Mouse (Mus musculus) adrenal gland, postnatal 4 days (tissue): ENCODE data around the gene Cnot8. TPM values are rescaled to one million over a fixed set of nuclear protein-coding genes. Genes with fewer than 3 reads are reported as not detected.
A peak's percentile ranks its signal among the peaks of the same experiment; 100 is the strongest.

Experiments
- DNase-seq, 2 experiments: peaks; one replicate each; pipeline ENCODE4 v3.0.0; 2021 to 2022; ENCODE audit warnings: low spot score in 2 of 2, mixed read lengths in 2 of 2
- total RNA-seq, 2 experiments: library from RNA; stranded (reverse); gene quantifications; 2 replicates each; pipeline ENCODE4 v1.2.3; 2021

Gene Cnot8
- total RNA-seq, 2 experiments from 2014 or later, result 56.0 to 57.3 TPM

DNA sequence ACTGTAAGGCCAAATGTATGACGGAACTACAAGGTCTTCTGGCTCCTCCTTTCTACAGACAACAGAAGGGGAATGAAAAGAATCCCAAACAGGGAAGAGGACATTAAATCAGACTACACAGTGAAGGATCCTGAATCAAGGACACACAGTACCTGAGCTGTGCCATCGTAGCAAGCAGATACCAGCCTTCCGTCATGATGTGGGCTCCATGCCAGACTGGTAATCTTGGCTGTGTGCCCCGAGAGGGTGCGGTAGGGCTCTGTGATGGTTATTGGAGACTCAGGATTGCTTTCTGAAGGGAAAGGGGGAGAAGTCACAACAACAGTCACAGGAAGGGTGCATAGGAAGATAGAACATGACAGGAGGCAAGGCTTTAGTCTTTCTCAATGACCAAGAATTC lies 42.3 kb downstream of the Cnot8 start:
- peak; percentile 25 to 42 for DNase-seq

DNA sequence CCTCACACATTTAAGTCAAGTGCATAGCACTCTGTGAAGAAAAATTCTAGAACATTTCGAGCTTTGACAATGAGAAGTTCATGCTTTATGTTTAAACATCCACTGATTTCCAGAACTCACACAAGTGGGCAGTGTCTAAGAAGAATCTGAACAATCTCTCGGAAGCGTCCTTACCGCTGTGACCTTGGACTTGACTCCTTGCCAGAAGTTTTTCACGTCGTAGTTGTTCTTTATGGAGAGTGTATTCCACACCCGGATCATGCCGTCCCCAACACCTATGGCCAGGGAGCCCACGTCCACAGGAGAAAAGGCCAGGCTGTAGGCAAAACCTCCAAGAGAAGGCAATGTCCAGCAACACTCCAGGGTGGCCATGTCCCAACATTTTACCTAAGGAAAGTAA lies 51.5 kb downstream of the Cnot8 start:
- no peak for DNase-seq

DNA sequence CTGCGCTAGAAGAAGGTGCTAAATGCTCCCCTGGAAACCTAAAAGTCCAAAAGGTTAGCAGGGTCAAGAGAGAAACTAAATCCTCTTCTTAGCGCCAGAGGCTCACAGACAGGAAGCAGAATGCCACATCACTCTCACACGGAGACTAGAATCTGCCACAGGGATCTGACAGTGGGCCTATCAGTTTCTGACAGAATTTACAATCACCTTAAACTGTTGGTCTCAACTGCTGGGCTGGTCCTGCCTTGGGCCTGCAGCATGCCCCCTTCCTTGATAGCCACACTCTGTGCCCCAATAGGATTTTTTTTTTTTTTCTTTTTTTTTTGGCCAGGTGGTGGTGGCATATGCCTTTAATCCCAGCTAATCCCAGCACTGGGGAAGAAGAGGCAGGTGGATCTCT lies 52.9 kb downstream of the Cnot8 start:
- no peak for DNase-seq

DNA sequence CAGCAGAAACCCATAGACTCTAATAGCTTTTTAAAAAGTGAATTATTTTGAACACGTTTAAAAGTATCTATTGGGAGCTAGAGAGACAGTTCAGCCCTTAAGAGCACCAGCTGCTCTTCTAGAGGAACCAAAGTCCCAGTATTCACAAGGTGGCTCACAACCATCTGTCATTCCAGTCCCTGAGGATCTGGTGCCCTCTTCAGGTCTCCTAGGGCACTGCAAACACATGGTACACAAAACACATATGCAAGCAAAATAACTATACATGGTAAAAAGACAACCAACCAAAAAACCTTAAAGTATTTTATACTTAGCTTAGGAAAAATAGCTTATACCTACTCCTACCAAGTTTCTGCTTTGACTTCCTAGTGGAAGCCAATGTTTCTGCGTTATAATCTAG lies 61.1 kb downstream of the Cnot8 start:
- DNase-seq, result no peak

DNA sequence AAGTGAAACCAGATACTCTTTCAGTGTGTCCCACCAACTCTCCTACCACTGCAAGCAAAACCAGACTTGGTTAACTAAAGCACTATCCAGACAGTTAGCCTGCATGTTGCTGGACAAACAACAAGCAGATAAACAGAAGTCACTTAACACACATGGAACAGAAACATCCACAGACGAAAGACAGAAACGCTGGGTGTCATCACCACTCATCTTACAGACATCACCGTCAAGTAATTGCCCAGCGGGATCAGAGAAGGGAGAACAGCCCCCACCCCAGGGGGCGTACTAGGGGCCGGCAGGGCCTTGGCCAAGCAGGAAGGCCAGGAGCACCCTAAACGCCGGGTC lies 63.8 kb downstream of the Cnot8 start:
- DNase-seq, result no peak

Other genes with a start within 250 kb of the Cnot8 start
- gene Larp1, start 95.1 kb upstream of the Cnot8 start, total RNA-seq, result 100 to 1,000 TPM; 103 to 106 TPM
- under 1 TPM; 0.20 TPM for gene Gm12248, start 11.0 kb upstream of the Cnot8 start, total RNA-seq
- 10 to 100 TPM; 19.9 to 26.3 TPM for gene Gemin5, start 64.4 kb downstream of the Cnot8 start, total RNA-seq
- gene Mrpl22, start 67.5 kb downstream of the Cnot8 start, total RNA-seq, result 10 to 100 TPM; 68.2 to 74.2 TPM
- 10 to 100 TPM in 1 of 2 experiments, 1 to 10 TPM in 1; 9.8 to 15.3 TPM for gene Igtp, start 95.4 kb downstream of the Cnot8 start, total RNA-seq
- gene Irgm2, start 95.5 kb downstream of the Cnot8 start, total RNA-seq, result 10 to 100 TPM; 10.7 to 14.4 TPM
- gene 4930438A08Rik, start 170.6 kb downstream of the Cnot8 start, total RNA-seq, result under 1 TPM; 0.28 to 0.85 TPM
- gene Zfp692, start 202.9 kb downstream of the Cnot8 start, total RNA-seq, result 10 to 100 TPM; 13.4 to 15.0 TPM
- gene Zfp672, start 226.2 kb downstream of the Cnot8 start, total RNA-seq, result 10 to 100 TPM; 45.8 to 49.7 TPM
- gene Sh3bp5l, start 226.6 kb downstream of the Cnot8 start, total RNA-seq, result 10 to 100 TPM; 47.4 to 54.1 TPM